Mouse (Mus musculus) neural tube, postnatal 0 days (tissue): ENCODE results near the gene Gm5861. TPM values are rescaled to one million over a fixed set of nuclear protein-coding genes. Genes with fewer than 3 reads are reported as not detected.

Experiments used
- polyA plus RNA-seq: library from polyadenylated mRNA; unstranded; fragments of >200 nt; fragmentation: Nextera tagmentation; extraction: Ambion mirVana; gene quantifications from 2 replicates; pipeline ENCODE4 v1.2.1, GENCODE M21; 2015

Gene Gm5861
- not detected in 2 replicates for polyA plus RNA-seq

GRCm38 (mm10) chr5:11182772-11183171 lies at the start of gene Gm5861:
Gene Gm5861 (plus strand): TSS chr5:11183072.

Other genes starting within 250 kb of the Gm5861 start
- gene Gm8871, start 235.3 kb upstream of the Gm5861 start, polyA plus RNA-seq: not detected in 2 replicates
- gene Gm8857, start 235.3 kb upstream of the Gm5861 start, polyA plus RNA-seq: not detected in 2 replicates
- not detected in 2 replicates for gene Gm8879, start 55.4 kb upstream of the Gm5861 start, polyA plus RNA-seq
- gene Gm8890, start 73.0 kb downstream of the Gm5861 start, polyA plus RNA-seq: not detected in 2 replicates
- not detected in 2 replicates for gene Speer1, start 158.4 kb downstream of the Gm5861 start, polyA plus RNA-seq
- gene Gm8897, start 233.3 kb downstream of the Gm5861 start, polyA plus RNA-seq: not detected in 2 replicates